Mouse (Mus musculus) kidney, postnatal 36 days (tissue): ENCODE results near the gene Capns1.
"Not testable (repeated sequence)": the region's sequence is repeated elsewhere in the genome, so short reads cannot be mapped to it uniquely, and the experiment has no call there.

ENCODE experiments used
- DNase-seq, 2 experiments: peaks; one replicate each; pipeline ENCODE4 v3.0.0; 2021 to 2022; ENCODE audit warnings: mixed read lengths in 2 of 2

Capns1 gene

DNA sequence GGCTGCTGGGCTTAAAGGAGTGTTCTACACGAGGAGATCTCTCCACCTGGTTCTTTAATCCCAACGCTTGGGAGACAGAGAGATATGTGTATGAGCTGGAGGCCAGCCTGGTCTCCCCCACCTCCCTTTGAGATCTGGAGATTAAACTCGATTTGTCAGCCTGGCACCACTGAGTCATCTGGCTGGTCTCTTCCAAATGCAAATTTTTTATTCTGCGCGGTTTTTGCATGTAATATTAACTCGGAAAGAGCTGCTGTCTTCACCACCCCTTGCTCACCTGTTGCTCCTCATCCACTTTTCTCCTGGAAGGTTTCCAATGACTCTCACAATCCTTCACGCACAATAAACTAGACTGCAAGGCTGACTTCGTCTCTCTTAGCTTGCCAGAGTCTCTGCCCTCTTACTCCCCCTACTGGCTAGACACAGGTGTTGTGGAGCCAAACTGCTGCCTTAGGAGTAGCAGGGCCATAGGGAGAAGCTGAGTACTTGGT, at the start of gene Capns1:
Gene Capns1 (minus strand): TSS at position 331 of the 491 bp plus-strand sequence.
- peak; percentile 71 to 72 for DNase-seq

DNA sequence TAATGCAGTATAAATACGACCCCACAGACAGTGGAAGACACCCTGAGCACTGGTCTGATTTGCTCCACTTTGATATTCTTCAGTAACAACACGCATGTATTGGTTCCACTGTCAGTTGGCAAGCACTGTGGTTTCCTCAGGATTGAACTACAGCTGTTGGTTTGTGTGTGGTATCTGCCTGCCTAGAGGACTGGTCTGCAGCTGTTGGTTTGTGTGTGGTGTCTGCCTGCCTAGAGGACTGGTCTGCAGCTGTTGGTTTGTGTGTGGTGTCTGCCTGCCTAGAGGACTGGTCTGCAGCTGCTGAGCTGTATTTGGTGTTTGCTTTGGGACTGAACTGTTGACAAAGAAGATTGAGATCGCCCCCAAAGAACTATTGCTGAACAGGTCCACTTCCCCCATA, 38.8 kb upstream of the Capns1 start:
- not testable (repeated sequence) for DNase-seq

DNA sequence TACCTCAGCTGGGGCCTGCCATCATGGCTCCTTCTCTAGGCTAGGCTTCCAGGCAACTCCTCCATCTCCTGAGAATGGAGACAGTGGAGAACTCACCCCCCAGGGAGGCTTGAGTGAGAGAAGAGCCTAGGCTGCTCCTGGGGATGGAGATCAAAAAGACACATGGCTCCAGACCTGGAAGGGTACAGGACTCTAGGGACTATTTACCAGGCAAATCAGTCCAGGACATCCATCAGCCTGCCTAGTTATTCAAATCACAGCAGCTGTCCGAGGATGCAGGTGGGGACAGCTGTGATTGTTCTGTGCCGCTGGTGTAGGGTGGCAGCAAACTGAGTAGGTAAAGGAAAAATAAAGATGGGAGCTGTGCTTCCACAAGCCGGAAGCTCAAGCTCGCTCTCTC, 37.0 kb upstream of the Capns1 start, which contains the start of gene Ovol3:
Gene Ovol3 (minus strand): TSS at position 101 of the 400 bp plus-strand sequence.
- DNase-seq = no peak

DNA sequence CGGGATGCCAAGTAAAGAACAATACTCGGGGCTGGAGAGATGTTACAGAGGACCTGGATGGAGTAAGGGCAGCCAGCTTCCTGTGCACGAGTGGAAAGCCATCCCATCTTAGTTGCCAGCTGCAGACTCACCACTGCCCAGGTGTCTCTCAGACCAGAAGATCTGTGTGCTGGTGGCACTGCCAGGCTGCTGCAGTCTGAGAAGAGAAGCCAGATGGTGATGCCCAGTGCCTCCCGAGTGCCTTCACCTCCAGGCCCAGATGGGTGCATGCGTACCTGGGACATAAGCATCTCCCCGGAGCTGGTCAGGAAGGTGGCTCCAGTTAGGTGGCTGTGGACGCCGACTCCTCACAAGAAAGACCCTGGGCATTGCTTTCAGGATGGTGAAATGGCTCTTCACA, 36.5 kb upstream of the Capns1 start:
- no peak for DNase-seq

DNA sequence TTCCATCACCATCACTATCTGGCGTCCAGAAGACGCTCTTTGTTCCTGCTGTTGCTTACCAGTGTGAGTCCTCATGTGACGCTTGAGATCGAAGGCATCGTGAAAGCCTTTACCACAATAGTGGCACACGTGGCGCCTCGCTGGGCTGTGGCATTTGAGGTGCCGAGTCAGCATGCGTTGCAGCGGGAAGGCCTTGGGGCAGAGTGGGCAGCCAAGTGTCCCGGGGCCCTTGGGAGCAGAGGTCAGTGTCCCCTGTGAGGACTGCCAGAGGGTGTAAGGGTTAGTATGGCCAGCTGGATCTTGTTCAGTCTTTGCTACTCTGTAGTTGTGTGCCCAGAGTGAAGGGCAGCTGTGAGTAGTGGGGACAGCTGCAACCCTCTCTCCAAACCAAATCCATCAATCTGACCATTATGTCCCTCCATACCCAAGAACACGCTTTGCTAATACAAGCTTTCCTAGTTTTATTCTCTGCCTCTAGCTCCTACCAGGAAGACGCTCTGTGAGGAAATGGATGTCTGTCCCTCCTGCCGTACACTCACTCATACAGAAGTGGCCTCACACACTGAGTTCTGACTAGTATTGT, 35.8 kb upstream of the Capns1 start:
- DNase-seq = peak; percentile 88 to 91

DNA sequence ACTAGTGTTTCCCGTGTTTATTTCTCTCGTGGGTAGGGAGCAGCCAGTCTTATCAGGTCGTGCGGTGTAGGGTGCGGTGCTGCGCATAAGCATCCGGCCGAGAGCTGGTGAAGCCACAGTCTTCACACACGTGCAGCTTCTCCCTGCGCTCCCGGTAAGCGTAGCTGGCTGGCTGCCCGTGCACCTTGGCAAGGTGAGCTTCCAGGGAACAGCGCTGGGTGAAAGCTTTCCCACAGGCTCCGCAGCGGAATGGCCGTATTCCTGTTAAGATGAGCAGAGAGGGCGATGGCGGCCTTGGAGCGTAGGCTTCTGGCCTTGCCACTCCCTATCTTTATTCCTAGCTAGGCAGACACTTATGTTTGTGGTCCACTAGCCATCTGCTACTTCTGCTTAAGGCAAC, 34.8 kb upstream of the Capns1 start:
- peak in 1 of 2 experiments; percentile 76 for DNase-seq

DNA sequence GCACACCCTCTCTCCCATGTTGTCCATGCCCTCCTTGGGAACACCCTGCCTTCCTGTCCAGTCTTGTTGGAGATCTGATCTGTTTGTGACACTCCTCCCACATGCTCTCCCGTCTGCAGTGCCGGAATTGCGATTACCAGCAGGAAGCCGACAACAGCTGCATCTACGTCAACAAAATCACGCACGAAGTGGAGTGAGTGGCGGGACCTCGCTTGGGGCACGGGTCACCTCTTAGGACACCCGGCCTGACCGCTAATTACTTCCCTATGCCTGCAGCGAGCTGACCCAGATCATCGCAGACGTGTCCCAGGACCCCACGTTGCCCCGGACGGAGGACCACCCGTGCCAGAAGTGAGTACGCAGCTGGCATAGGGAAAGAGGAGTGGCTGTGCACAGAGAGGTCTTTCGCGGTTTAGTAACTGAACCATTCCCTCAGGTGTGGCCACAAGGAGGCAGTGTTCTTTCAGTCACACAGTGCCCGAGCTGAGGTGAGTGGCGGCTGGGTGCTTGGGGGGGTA, 34.1 kb upstream of the Capns1 start:
- peak; percentile 66 to 84 for DNase-seq

DNA sequence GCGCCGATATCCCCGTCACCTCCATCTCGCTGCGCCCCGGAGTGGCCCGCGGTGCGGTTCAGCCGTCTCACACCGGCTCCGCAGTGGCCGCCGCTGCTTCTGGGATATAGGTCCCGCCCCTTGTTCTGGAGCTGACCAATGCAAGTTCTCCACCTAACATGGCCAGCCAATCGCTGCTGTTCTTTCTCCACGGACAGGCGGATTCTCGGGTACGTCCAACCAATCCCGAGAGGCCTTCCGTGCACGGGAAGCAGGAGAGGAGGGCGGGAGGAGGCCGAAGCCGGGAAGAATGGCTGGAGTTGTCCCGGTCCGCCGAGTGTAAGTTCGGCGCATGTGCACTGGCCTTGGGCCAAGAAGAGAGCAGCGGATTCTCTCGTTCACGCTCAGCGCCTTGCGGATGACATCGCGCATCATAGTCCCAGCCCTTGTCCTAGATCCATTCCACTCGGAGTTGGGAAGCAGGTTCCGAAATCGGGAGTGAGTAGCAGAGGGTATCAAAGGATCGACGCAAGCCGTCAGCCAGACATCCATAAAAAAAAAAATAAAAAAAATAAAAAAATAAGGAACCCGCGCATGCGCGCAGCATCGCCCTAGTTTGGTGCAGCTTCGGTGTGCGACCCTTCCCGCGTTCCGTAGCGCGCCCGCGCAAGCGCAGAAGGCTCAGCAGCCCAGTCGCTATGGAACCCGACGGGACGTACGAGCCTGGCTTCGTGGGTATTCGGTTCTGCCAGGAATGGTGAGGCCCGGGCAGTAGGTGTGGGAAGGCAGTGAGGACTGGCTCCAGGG, 33.3 kb upstream of the Capns1 start, which contains the start of the genes Polr2i and Tbcb:
Gene Polr2i (plus strand): TSS at position 280 of the 786 bp plus-strand sequence.
Gene Tbcb (minus strand): TSS at position 604 of the 786 bp plus-strand sequence.
- peak; percentile 99 for DNase-seq

DNA sequence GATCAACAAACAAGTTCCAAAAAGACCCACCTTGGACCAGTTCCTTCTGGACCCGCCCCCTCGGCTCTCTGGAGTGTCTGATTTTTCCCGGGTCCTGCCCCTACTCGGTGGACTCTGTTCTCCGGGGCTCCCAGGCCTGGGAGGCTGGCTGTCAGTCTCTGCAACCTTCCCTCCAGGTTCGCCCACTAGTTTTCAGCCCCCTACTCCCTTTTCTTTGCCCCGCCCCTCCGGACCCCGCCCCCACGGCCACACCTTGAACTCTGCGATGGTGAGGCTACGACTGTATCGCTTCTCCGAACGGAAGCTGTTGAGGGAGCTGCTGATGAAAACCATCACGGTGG, 32.7 kb upstream of the Capns1 start:
- DNase-seq = peak in 1 of 2 experiments; percentile 19

DNA sequence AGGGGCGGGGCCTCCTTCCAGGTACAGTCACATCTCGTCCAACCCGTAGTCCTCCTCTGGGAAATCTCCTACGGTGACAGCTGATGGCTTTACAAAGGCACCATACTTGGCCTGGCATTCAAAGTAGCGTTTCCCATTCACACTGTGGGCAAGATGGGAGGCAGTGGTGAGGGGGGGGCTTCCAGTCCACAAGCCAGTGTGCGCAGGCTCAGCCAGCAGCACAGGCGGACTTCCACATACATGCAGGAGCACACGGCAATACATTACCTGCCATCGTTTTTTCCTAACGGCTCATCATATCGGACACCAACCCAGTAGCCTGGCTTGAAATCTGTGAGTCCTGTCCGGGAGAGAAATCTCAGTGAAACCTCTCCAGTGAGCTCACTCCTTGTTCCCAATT, 25.6 kb upstream of the Capns1 start:
- DNase-seq = no peak

DNA sequence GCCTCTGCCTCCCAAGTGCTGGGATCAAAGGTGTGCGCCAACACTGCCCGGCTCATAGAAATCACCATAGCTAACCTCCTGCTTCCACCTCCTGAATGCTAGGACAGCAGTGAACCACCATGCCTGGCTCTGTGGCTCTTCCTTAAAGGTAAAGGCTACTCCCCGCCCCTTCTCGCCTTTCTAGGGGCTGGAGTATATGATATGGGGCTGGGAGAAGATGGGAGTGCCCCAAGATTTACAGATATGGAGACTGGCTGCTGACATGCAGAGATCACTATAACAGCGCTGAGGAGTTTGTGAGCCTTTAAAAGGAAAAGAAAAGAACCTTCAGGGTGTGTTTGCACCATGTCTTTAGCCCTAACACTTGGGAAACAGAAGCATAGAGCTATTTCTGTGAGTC, 23.6 kb upstream of the Capns1 start:
- DNase-seq = no peak

DNA sequence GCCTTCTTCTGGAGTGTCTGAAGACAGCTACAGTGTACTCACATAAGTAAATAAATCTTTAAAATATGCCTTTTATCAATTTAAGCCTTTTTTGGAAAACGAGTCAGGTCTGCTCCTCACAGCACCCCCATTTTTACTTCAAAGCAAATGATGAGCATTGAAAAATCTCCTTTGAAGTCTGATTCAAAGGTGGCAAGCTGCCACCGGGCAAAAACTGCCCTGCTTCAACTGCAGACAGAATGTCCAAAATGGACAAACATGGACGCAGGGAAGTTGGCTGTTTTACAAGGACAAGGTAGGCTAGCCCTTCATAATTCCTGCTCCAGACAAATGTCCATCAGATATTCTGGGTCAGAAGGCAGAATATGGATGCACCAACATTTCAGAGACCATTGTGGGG, 22.8 kb upstream of the Capns1 start:
- DNase-seq = no peak

DNA sequence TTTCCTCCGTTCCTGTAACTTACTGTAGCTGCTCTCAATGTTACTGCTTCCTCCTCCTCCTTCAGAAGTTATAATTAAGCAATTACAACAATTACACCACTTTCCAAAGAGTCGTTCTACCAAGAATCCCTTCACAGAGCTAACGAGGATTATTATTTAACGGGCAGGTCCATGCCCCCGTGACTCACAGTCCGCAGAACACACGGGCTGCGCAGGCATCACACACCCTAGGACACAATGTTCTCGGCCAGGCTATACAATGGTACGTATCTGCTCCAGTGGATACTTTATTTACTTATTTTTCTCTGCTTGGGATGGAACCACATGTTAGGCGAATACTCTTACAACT, 21.4 kb upstream of the Capns1 start:
- DNase-seq = peak; percentile 68 to 80

DNA sequence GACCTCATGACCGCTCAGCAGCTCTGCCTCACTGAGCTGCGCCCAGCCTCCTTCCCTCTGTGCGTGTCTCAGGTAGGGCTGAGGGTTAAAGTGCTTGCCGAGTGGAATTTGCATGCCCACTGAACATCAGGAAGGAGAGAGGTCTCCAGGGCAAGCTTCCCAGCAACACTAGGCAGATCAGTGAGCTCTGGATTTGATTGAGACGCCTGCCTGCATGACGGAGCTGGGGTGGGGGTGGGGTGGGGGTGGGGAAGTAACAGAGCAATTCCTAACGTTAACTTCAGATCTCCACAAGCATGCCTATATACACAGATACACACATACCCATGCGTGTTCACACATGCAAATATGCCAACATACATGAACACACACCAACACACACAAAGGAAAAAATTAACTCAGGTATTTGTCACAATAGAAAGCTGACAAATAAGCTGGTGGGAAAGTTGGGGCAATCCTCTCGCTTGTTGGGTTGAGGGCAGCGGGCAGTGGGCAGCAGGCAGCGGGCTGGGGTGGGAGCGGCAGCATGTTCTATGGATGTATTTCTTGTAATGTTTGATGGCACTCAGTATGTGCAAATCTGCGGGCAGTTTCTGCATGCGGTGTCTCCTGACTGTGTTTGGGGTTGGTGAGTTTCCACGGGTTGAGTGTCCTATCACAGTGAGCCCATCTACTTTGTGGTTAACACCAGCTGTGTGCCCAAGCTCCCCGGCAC, 20.8 kb upstream of the Capns1 start:
- DNase-seq = peak; percentile 87 to 89

DNA sequence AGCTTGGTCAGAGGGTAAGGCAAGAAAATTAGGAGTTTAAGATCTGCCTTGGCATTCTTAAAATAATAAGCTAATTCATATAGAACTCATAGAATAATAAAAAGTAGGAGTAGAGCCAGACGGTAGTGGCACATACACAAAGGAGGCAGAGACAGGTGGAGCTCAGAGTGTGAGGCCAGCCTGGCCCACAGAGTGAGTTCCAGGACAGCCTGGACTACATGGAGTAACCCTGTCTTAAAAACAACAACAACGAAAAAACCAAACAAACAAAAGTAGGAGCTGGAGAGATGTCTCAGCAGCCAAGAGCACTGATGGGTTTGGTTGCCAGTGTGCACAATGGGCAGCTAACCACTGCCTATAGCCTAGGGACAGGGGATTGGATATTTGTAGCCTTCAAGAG, 18.7 kb upstream of the Capns1 start:
- no peak for DNase-seq

DNA sequence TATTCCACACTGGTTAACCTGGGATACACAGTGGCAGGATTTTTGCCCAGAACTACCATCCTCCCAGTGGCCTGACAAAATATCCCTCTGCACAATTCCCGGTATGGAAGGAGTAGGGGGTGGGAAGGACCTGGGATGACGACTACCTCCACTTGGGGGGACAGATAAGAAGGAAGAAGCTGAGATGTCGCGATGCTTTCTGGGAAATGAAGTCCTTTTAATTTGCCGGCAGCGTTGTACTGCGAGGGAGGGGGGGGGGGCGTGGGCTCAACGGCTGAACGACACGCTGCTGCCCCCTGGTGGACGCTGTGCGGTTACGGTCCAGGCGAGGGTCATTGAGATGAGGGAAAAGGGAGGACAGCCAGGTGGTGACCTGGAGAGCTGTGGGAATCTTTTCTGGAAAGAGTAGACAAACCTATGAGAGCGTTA, 18.1 kb upstream of the Capns1 start:
- DNase-seq = peak; percentile 84 to 93

DNA sequence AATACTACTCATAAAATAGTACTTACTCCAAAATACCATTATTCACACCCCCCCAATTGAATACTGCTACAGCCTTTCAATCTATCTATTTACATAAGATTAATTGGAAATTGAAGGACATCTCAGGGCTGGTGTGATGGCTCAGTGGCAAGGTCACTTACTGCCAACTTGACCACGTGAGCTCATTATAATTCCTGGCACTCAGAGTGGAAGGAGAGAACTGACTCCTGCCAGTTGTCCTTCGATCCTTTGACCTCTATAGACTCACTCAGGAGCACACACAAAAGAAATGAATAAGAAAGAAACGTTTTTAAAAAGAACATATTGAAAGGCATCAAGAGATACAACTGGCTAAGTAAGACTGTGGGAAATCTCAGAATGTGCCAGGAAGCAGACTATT, 17.3 kb upstream of the Capns1 start:
- peak; percentile 56 to 68 for DNase-seq

DNA sequence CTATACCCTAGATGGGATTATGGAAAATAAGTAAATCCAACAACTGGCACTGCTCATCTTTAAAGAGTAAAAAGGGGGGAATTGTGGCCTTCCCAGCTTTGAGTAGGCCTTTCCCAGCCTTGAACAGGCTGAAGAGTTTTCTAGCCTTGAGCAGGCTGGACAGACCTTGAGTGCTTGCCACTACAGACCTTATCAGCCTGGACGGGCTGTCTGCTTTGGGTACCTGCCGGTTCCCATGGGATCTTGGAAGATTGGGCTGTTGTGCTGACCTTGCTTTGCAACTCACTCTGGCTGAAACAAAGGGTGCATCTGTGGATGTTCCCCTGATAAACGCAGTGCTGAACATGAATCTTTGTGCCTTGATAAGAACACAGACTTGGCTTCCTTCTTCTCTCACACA, 15.3 kb upstream of the Capns1 start:
- DNase-seq = no peak

DNA sequence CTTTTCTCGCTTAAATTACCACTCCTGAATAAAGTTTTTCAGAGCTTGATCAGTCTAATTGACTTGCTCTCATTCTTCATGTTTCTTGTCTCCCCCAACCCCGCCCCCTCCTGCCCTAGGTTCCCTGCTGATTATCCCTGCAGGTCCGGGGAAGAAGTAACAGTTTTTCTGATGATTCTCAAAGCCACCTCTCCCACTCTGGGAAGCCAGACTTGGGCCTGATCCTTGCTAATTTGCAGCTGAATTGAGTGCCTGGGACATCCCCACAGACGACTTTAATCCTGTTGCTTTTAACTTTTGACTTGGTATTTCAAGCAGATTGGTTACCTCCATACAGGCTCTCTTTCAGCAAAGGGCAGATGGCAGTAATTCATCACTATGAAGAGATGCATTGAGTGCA, 12.4 kb upstream of the Capns1 start:
- no peak for DNase-seq

DNA sequence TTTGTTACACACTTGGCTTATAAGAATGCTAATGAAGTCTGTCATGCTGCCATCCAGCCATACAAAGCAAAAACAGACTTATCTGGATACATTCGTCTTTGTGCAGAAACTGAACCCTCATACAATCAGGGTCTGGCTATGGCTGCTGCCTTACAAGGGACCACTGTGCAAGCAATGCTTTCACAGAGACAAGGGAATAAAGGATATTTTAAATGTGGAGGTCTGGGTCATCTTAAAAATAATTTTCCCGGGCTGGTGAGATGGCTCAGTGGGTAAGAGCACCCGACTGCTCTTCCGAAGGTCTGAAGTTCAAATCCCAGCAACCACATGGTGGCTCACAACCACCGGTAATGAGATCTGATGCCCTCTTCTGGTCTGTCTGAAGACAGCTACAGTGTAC, 7.8 kb upstream of the Capns1 start:
- not testable (repeated sequence) for DNase-seq

DNA sequence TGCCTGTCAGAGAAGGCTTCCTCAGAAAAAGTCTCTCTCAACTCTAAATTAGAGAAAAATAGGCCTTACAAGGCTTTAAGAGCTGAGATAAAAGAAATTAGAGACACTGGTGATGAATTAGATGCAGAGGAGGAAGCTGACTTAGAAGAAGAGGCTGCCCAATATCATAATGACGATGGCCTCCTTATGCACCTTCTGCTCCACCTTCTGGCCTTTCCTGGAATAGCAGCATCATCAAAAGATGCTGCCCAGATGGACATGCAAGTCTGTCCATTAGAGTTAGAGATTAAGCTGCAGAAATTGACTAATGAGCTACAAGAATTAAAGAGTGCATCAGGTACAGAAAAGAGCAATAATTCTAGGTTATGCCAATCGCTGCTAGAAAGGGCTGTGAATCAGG, 6.8 kb upstream of the Capns1 start:
- peak; percentile 67 to 87 for DNase-seq

DNA sequence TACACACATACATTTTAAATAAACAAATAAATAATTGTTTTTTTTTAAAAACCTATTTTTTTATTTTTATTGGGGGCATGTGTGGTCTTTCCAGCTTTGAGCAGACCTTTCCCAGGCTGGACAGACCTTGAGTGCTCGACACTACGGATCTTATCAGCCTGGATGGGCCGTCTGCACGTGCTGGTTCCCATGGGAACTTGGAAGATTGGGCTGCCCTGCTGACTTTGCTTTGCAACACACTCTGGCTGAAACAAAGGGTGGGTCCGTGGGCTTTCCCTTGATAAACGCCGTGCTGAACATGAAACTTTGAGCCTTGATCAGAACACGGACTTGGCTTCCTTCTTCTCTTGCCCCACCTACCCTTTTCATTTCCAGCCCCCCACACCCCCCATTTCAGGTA, 5.8 kb upstream of the Capns1 start:
- no peak for DNase-seq
